Mouse (Mus musculus) G1E (cell line): ENCODE data around the gene Rassf1.

Experiments used
- CTCF ChIP-seq: IDR thresholded peaks from 2 replicates; pipeline ENCODE4 v1.5.1; 2012; ENCODE audit warnings: low read depth, low read length, inconsistent platforms, mixed read lengths
- GATA1 ChIP-seq: IDR thresholded peaks from 2 replicates; pipeline ENCODE4 v1.6.1; 2012; ENCODE audit warnings: borderline replicate concordance, low read length, inconsistent platforms, mixed read lengths
- POLR2AphosphoS5 ChIP-seq: IDR thresholded peaks from 2 replicates; pipeline ENCODE4 v1.6.1; 2012; ENCODE audit warnings: low read depth, low read length, inconsistent platforms; ENCODE audit not compliant: insufficient replicate concordance

GRCm38 (mm10) chr9:107611456-107612190 is 60.3 kb downstream of the Rassf1 start:
- TF ChIP-seq CTCF: no peak
- TF ChIP-seq GATA1: no peak
- no peak for TF ChIP-seq POLR2AphosphoS5
